Mouse (Mus musculus) layer of hippocampus, adult 9-11 months (tissue): ENCODE results near the gene Ormdl3.
A peak's percentile ranks its signal among the peaks of the same experiment; 100 is the strongest.
"Not testable (repeated sequence)": the region's sequence is repeated elsewhere in the genome, so short reads cannot be mapped to it uniquely, and the experiment has no call there.

ENCODE experiments used
- DNase-seq: peaks from one replicate; pipeline ENCODE4 v3.0.0; 2022

The Ormdl3 gene

GRCm38 (mm10) chr11:98586892-98587563, at the start of gene Ormdl3:
TSS of gene Ormdl3 (minus strand) at chr11:98587368.
- peak; percentile 97 for DNase-seq

- not testable (repeated sequence) for DNase-seq
Observed at GRCm38 (mm10) chr11:98635312-98635970, 48.3 kb upstream of the Ormdl3 start.

GRCm38 (mm10) chr11:98630646-98631045, 43.5 kb upstream of the Ormdl3 start:
- no peak for DNase-seq

GRCm38 (mm10) chr11:98628706-98629105, 41.5 kb upstream of the Ormdl3 start:
- DNase-seq: no peak

GRCm38 (mm10) chr11:98625611-98626410, 38.6 kb upstream of the Ormdl3 start, which contains the start of the genes Gm12355 and Gsdma3:
TSS of gene Gm12355 (minus strand) at chr11:98625661.
TSS of gene Gsdma3 (plus strand) at chr11:98626360.
- DNase-seq: no peak

GRCm38 (mm10) chr11:98624381-98624780, 37.2 kb upstream of the Ormdl3 start:
- DNase-seq: not testable (repeated sequence)

GRCm38 (mm10) chr11:98623981-98624380, 36.8 kb upstream of the Ormdl3 start:
- DNase-seq: not testable (repeated sequence)

GRCm38 (mm10) chr11:98620791-98621190, 33.6 kb upstream of the Ormdl3 start:
- no peak for DNase-seq

GRCm38 (mm10) chr11:98606763-98607162, 19.6 kb upstream of the Ormdl3 start:
- no peak for DNase-seq

GRCm38 (mm10) chr11:98604911-98605310, 17.7 kb upstream of the Ormdl3 start:
- DNase-seq: not testable (repeated sequence)

GRCm38 (mm10) chr11:98603953-98604352, 16.8 kb upstream of the Ormdl3 start:
- DNase-seq: no peak

GRCm38 (mm10) chr11:98602090-98602690, 15.0 kb upstream of the Ormdl3 start:
- DNase-seq: no peak

GRCm38 (mm10) chr11:98599291-98599690, 12.1 kb upstream of the Ormdl3 start:
- no peak for DNase-seq

GRCm38 (mm10) chr11:98598851-98599290, 11.7 kb upstream of the Ormdl3 start:
- no peak for DNase-seq

- no peak for DNase-seq
Observed at GRCm38 (mm10) chr11:98597991-98598390, 10.8 kb upstream of the Ormdl3 start, which contains the start of gene Lrrc3c. TSS of gene Lrrc3c (plus strand) at chr11:98598291.

- no peak for DNase-seq
Observed at GRCm38 (mm10) chr11:98597363-98597762, 10.2 kb upstream of the Ormdl3 start.

- no peak for DNase-seq
Observed at GRCm38 (mm10) chr11:98595955-98596354, 8.8 kb upstream of the Ormdl3 start.

- DNase-seq: no peak
Observed at GRCm38 (mm10) chr11:98595473-98595872, 8.3 kb upstream of the Ormdl3 start.

- DNase-seq: no peak
Observed at GRCm38 (mm10) chr11:98595021-98595420, 7.9 kb upstream of the Ormdl3 start.

- DNase-seq: no peak
Observed at GRCm38 (mm10) chr11:98590548-98591445, 3.6 kb upstream of the Ormdl3 start.

- DNase-seq: no peak
Observed at GRCm38 (mm10) chr11:98589306-98589705, 2.1 kb upstream of the Ormdl3 start.

- no peak for DNase-seq
Observed at GRCm38 (mm10) chr11:98588833-98589281, 1.7 kb upstream of the Ormdl3 start.
